Mouse (Mus musculus): ENCODE measurements around the gene Foxp1. TPM values are rescaled to one million over a fixed set of nuclear protein-coding genes. Genes with fewer than 3 reads are reported as not detected.

Gene Foxp1
- polyA plus RNA-seq, 2 experiments, result 7.9 to 10.6 TPM

DNA sequence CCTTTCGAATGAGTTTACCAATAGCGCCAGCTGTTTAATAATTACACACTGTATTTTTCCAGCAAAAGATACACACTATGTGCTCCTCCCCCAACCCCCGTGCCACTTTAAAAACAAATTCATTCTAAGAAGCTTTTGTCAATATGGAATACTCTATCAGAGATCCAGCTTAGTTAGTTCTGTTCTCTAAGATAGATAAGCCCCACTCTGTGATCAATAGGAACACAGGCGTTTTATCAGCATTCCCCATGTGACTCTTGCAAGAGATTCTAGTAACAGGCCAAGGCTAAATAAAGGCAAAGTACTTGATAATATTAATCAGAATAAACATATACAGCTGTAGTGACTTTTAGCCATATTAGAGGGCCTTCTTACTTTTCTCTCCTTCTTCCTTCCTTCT is 368.8 kb downstream of the Foxp1 start:
- Histone ChIP-seq H3K4me2 (ENCODE audit: low read depth) (no peak overlapping the region), H3K36me3 (replicated peaks; ENCODE audit: control insufficient read depth, insufficient read depth, low read depth) (no peaks in the 10 kb centered on the region), H3K9ac (replicated peaks) (no peak overlapping the region), H3K27ac (no peak overlapping the region), H3K27me3 (ENCODE audit: control insufficient read depth, insufficient read depth, low read length) (no peaks in the 10 kb centered on the region), H3K4me3 (ENCODE audit: insufficient read depth in 1 of 2, low read depth in 2 of 2, low read length in 2 of 2) (no peak overlapping the region), H3K9me3 (ENCODE audit: control insufficient read depth, low read length) (no peaks in the 10 kb centered on the region), H3K4me1 (replicated peaks; ENCODE audit: control insufficient read depth in 2 of 2, insufficient read depth in 2 of 2, low read length in 1 of 2) (peaks cover 0 to 4% of the 10 kb centered on the region in 2 experiments; a peak in 1 of 4 replicates)
- WGBS (ENCODE audit: insufficient replicate concordance), result 48% methylated on average over 4 of the region's 4 CpGs
- TF ChIP-seq EP300 (IDR thresholded peaks at IDR 0.05; ENCODE audit: low read depth) (0 out of 2 replicates have a peak, but pooled peaks have one; percentile 25), CTCF (IDR thresholded peaks at IDR 0.05; ENCODE audit: low read depth) (no peak)
- DNase-seq (ENCODE audit: low read depth in 3 of 3, low spot score in 3 of 3), result no peak
- ATAC-seq (ENCODE audit: insufficient read depth), result no peak; the same call in 1 of the 2 replicates

DNA sequence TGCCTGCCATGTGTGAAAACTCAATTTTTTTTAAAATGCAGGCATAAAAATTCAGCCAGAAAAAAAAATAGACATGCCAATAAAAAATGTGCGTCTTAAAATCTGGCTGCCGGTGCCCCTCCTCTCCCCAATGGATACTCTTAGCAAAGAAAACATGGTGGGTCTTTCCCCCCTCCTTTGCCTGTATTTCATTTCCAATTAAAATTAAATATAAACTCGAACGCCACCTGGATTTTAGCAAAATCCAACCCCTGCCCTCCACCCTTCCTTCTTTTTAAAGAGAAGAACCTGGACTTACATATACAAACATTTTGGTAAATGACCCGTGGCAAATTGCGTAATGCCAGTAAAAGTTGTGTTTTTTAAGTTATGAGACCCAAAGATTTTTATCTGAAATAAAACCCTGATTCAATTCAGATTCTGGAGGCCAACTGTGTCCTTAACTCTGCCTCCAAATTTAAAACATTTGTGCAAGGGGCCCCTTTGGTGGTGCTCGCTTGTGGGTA is 376.1 kb downstream of the Foxp1 start:
- WGBS (ENCODE audit: insufficient replicate concordance), result 76% methylated on average over 7 of the region's 7 CpGs
- Histone ChIP-seq H3K4me1 (replicated peaks; ENCODE audit: control insufficient read depth in 2 of 2, insufficient read depth in 2 of 2, low read length in 1 of 2) (peaks cover 0 to 4% of the 10 kb centered on the region in 2 experiments; a peak in 1 of 4 replicates), H3K4me2 (ENCODE audit: low read depth) (no peak overlapping the region), H3K9me3 (ENCODE audit: control insufficient read depth, low read length) (no peaks in the 10 kb centered on the region), H3K27me3 (ENCODE audit: control insufficient read depth, insufficient read depth, low read length) (no peaks in the 10 kb centered on the region), H3K27ac (no peak overlapping the region), H3K9ac (replicated peaks) (no peak overlapping the region), H3K36me3 (replicated peaks; ENCODE audit: control insufficient read depth, insufficient read depth, low read depth) (no peaks in the 10 kb centered on the region), H3K4me3 (ENCODE audit: insufficient read depth in 1 of 2, low read depth in 2 of 2, low read length in 2 of 2) (no peak overlapping the region)
- no peak for TF ChIP-seq EP300 (IDR thresholded peaks at IDR 0.05; ENCODE audit: low read depth)
- TF ChIP-seq CTCF (IDR thresholded peaks at IDR 0.05; ENCODE audit: low read depth), result no peak
- no peak for ATAC-seq (ENCODE audit: insufficient read depth)
- no peak for DNase-seq (ENCODE audit: low read depth in 3 of 3, low spot score in 3 of 3)

GRCm38 (mm10) chr6:99145033-99145432 is 377.5 kb downstream of the Foxp1 start:
- ATAC-seq (ENCODE audit: insufficient read depth) (no peak), DNase-seq (ENCODE audit: low read depth in 3 of 3, low spot score in 3 of 3) (no peak)
- Histone ChIP-seq H3K27ac (no peak overlapping the region), H3K4me1 (replicated peaks; ENCODE audit: control insufficient read depth in 2 of 2, insufficient read depth in 2 of 2, low read length in 1 of 2) (peaks cover 0 to 4% of the 10 kb centered on the region in 2 experiments; a peak in 1 of 4 replicates), H3K27me3 (ENCODE audit: control insufficient read depth, insufficient read depth, low read length) (no peaks in the 10 kb centered on the region), H3K9me3 (ENCODE audit: control insufficient read depth, low read length) (no peaks in the 10 kb centered on the region), H3K36me3 (replicated peaks; ENCODE audit: control insufficient read depth, insufficient read depth, low read depth) (no peaks in the 10 kb centered on the region), H3K4me3 (ENCODE audit: insufficient read depth in 1 of 2, low read depth in 2 of 2, low read length in 2 of 2) (no peak overlapping the region), H3K4me2 (ENCODE audit: low read depth) (no peak overlapping the region), H3K9ac (replicated peaks) (no peak overlapping the region)
- TF ChIP-seq EP300 (IDR thresholded peaks at IDR 0.05; ENCODE audit: low read depth), result no peak
- TF ChIP-seq CTCF (IDR thresholded peaks at IDR 0.05; ENCODE audit: low read depth), result no peak
- WGBS (ENCODE audit: insufficient replicate concordance), result 69% methylated on average over 7 of the region's 7 CpGs

GRCm38 (mm10) chr6:99143756-99144036 is 378.8 kb downstream of the Foxp1 start:
- H3K9ac ChIP-seq (replicated peaks), result no peak overlapping the region
- no peaks in the 10 kb centered on the region for H3K27me3 ChIP-seq (ENCODE audit: control insufficient read depth, insufficient read depth, low read length)
- ATAC-seq (ENCODE audit: insufficient read depth), result no peak
- WGBS (ENCODE audit: insufficient replicate concordance), result 58% methylated on average over 4 of the region's 4 CpGs
- H3K36me3 ChIP-seq (replicated peaks; ENCODE audit: control insufficient read depth, insufficient read depth, low read depth), result no peaks in the 10 kb centered on the region
- H3K4me2 ChIP-seq (ENCODE audit: low read depth), result no peak overlapping the region
- H3K4me3 ChIP-seq (ENCODE audit: insufficient read depth in 1 of 2, low read depth in 2 of 2, low read length in 2 of 2), result no peak overlapping the region
- no peak overlapping the region for H3K27ac ChIP-seq
- no peaks in the 10 kb centered on the region for H3K9me3 ChIP-seq (ENCODE audit: control insufficient read depth, low read length)
- no peak for TF ChIP-seq CTCF (IDR thresholded peaks at IDR 0.05; ENCODE audit: low read depth)
- no peak for DNase-seq (ENCODE audit: low read depth in 3 of 3, low spot score in 3 of 3)
- peaks cover 0 to 4% of the 10 kb centered on the region in 2 experiments; a peak in 1 of 4 replicates for H3K4me1 ChIP-seq (replicated peaks; ENCODE audit: control insufficient read depth in 2 of 2, insufficient read depth in 2 of 2, low read length in 1 of 2)

- no peak for TF ChIP-seq EP300 (IDR thresholded peaks at IDR 0.05; ENCODE audit: low read depth)
- no peak for TF ChIP-seq CTCF (IDR thresholded peaks at IDR 0.05; ENCODE audit: low read depth)
- H3K27ac ChIP-seq, result no peak overlapping the region
- no peak overlapping the region for H3K9ac ChIP-seq (replicated peaks)
- H3K27me3 ChIP-seq (ENCODE audit: control insufficient read depth, insufficient read depth, low read length), result no peaks in the 10 kb centered on the region
- no peak for DNase-seq (ENCODE audit: low read depth in 3 of 3, low spot score in 3 of 3)
- H3K4me3 ChIP-seq (ENCODE audit: insufficient read depth in 1 of 2, low read depth in 2 of 2, low read length in 2 of 2), result no peak overlapping the region
- peaks cover 0 to 4% of the 10 kb centered on the region in 2 experiments; a peak in 1 of 4 replicates for H3K4me1 ChIP-seq (replicated peaks; ENCODE audit: control insufficient read depth in 2 of 2, insufficient read depth in 2 of 2, low read length in 1 of 2)
- no peaks in the 10 kb centered on the region for H3K9me3 ChIP-seq (ENCODE audit: control insufficient read depth, low read length)
- no peaks in the 10 kb centered on the region for H3K36me3 ChIP-seq (replicated peaks; ENCODE audit: control insufficient read depth, insufficient read depth, low read depth)
- H3K4me2 ChIP-seq (ENCODE audit: low read depth), result no peak overlapping the region
- WGBS (ENCODE audit: insufficient replicate concordance), result 68% methylated on average over 10 of the region's 10 CpGs
- ATAC-seq (ENCODE audit: insufficient read depth), result no peak
These were observed 379.4 kb downstream of the Foxp1 start for GRCm38 (mm10) chr6:99142900-99143755.
